Mouse (Mus musculus) embryonic facial prominence, embryonic 15.5 days (tissue): ENCODE data around the gene H3f3b. TPM values are rescaled to one million over a fixed set of nuclear protein-coding genes. Genes with fewer than 3 reads are reported as not detected.

Experiments used
- ATAC-seq: fragments of 200-750 bp; cut with Nextera tagmentation; 2 replicates; pipeline ENCODE4 v1.8.0; 2017; ENCODE audit warnings: low read depth, moderate TSS enrichment; ENCODE audit not compliant: insufficient number of reproducible peaks, low FRiP score, low TSS enrichment
- H3K27ac ChIP-seq: fragments of 300-500 bp; sonication (generic); replicated peaks from 2 replicates; pipeline ENCODE4 v1.5.1; 2015; ENCODE audit warnings: mild to moderate bottlenecking, inconsistent platforms
- H3K27me3 ChIP-seq: fragments of 300-500 bp; sonication (generic); 2 replicates; pipeline ENCODE4 v1.6.1; 2015; ENCODE audit warnings: inconsistent platforms
- H3K36me3 ChIP-seq: fragments of 300-500 bp; sonication (generic); 2 replicates; pipeline ENCODE4 v1.6.1; 2015; ENCODE audit warnings: mild to moderate bottlenecking, inconsistent platforms
- H3K4me1 ChIP-seq: fragments of 300-500 bp; sonication (generic); 2 replicates; pipeline ENCODE4 v1.6.1; 2015; ENCODE audit warnings: inconsistent platforms
- H3K4me2 ChIP-seq: fragments of 300-500 bp; sonication (generic); replicated peaks from 2 replicates; pipeline ENCODE4 v1.6.1; 2015; ENCODE audit warnings: mild to moderate bottlenecking, inconsistent platforms
- H3K4me3 ChIP-seq: fragments of 300-500 bp; sonication (generic); replicated peaks from 2 replicates; pipeline ENCODE4 v1.5.1; 2015; ENCODE audit warnings: mild to moderate bottlenecking, inconsistent platforms
- H3K9ac ChIP-seq: fragments of 300-500 bp; sonication (generic); 2 replicates; pipeline ENCODE4 v1.6.1; 2015; ENCODE audit warnings: inconsistent platforms
- H3K9me3 ChIP-seq: fragments of 300-500 bp; sonication (generic); replicated peaks from 2 replicates; pipeline ENCODE4 v1.6.1; 2016; ENCODE audit warnings: inconsistent platforms
- WGBS: fragments of 180-500 bp; shearing (Covaris S2); methylation state at CpG from one replicate; pipeline ENCODE4 v1.1.7; 2015; 5-methylcytosine and 5-hydroxymethylcytosine counted together
- polyA plus RNA-seq: library from polyadenylated mRNA; unstranded; fragments of >200 nt; fragmentation: Nextera tagmentation; extraction: Ambion mirVana; gene quantifications from 2 replicates; pipeline ENCODE4 v1.2.1, GENCODE M21; 2015

Gene H3f3b
- polyA plus RNA-seq = 1,738 and 1,786 TPM in 2 replicates

DNA sequence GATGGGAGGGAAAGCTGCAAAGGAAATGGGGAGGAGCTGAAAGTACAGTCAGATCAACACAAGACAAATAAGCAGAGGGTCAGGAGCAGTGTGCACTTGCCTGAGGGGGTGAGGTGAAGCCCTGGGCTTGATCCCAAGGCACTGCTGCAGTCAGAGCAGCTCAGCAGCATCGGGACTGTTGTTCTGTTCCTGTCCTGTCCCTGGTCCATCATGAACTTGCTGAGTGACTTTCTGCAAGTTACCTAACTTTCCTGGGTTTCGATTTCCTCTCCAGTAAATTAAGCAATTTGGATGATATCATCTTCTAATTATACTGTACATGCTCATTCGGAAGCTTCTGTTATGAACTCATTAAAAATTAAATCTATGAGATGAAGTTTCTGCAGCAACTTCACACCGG is at the start of gene H3f3b:
Gene H3f3b, minus strand, starts transcription at position 207 of the 400 bp plus-strand sequence.
- Histone ChIP-seq H3K9me3 (no peaks in the 10 kb centered on the region), H3K27ac (no peak within 1 kb of the TSS), H3K4me3 (no peak within 1 kb of the TSS), H3K27me3 (no peaks in the 10 kb centered on the region), H3K4me2 (no peak within 1 kb of the TSS), H3K4me1 (peaks cover 17% of the 10 kb centered on the region), H3K36me3 (no peaks in the 10 kb centered on the region), H3K9ac (no peak within 1 kb of the TSS)
- WGBS = 69% methylated on average over 4 of the region's 4 CpGs
- ATAC-seq = no peak

DNA sequence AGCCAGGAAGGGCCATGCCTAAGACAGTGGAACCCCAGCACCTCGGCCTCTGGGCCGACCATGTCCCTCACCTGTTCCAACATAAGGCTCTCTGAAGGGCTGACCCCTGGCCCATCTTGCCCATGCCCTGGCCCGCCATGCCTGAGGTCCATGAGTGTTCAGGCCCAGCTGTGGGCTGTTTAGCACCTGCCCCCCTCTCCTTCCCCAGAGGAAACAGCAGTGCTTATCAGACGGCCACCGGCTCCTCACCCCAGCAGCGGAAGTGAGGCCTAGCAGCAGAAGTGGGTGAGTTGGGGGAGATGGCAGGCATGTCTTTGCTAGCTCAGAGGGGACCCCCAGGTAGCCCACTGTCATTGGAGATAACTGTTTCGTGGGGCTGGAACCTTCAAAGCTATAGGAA is 49.1 kb upstream of the H3f3b start:
- H3K9me3 ChIP-seq = no peaks in the 10 kb centered on the region
- H3K27ac ChIP-seq = no peak overlapping the region
- 85% methylated on average over 7 of the region's 7 CpGs for WGBS
- no peak overlapping the region for H3K4me3 ChIP-seq
- no peak overlapping the region for H3K4me2 ChIP-seq
- no peaks in the 10 kb centered on the region for H3K27me3 ChIP-seq
- peaks cover 29% of the 10 kb centered on the region for H3K36me3 ChIP-seq
- H3K9ac ChIP-seq = no peak overlapping the region
- ATAC-seq = no peak
- peaks cover 31% of the 10 kb centered on the region for H3K4me1 ChIP-seq

GRCm38 (mm10) chr11:116076266-116076540 is 48.4 kb upstream of the H3f3b start:
- Histone ChIP-seq H3K4me3 (no peak overlapping the region), H3K9ac (no peak overlapping the region)

DNA sequence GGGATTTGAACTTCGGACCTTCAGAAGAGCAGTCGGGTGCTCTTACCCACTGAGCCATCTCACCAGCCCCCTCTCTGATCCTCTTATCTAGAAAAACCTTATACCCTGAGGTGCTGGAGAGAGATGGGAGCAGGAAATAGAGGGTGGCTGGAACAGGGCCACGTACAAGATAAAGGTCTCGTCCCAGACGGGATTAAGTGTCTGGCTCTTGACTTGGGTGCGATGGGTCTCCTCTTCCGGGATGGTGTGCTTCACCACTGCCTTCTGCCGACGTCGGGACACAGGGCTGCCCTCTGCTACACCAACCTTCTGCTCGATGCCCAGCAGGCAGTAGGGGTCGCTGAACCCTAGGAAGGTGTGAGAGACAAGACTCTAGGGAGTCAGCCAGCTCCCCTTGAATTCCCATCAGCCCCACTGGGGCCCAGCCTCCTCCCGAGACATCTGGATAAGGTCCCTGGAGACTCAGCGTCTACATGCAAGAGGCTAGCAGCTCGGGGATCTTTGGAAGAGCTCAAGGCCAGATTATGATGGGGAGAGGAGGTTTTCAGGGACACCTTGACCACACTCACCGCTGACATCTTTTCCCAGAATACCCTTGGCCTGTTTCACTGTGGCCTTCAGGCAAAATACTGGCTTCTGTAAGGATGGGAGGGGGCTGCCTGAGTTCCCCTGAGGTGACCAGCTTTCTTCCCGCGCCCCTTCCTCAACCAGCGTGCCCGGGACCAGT is 47.9 kb upstream of the H3f3b start:
- H3K36me3 ChIP-seq = peaks cover 18% of the 10 kb centered on the region
- WGBS = 53% methylated on average over 20 of the region's 20 CpGs
- H3K27ac ChIP-seq = no peak overlapping the region
- H3K4me3 ChIP-seq = no peak overlapping the region
- H3K27me3 ChIP-seq = no peaks in the 10 kb centered on the region
- no peak overlapping the region for H3K4me2 ChIP-seq
- H3K9me3 ChIP-seq = no peaks in the 10 kb centered on the region
- peaks cover 31% of the 10 kb centered on the region for H3K4me1 ChIP-seq
- no peak overlapping the region for H3K9ac ChIP-seq
- no peak for ATAC-seq

More at GRCm38 (mm10) chr11:116076266-116076540, 48.4 kb upstream of the H3f3b start:
- 59% methylated on average over 7 of the region's 7 CpGs for WGBS
- no peak overlapping the region for H3K27ac ChIP-seq
- peaks cover 31% of the 10 kb centered on the region for H3K4me1 ChIP-seq
- H3K4me2 ChIP-seq = no peak overlapping the region
- no peaks in the 10 kb centered on the region for H3K27me3 ChIP-seq
- no peak for ATAC-seq
- no peaks in the 10 kb centered on the region for H3K9me3 ChIP-seq
- peaks cover 23% of the 10 kb centered on the region for H3K36me3 ChIP-seq

- H3K27ac ChIP-seq = no peak overlapping the region
- no peak for ATAC-seq
- H3K4me1 ChIP-seq = peaks cover 27% of the 10 kb centered on the region
- H3K4me3 ChIP-seq = no peak overlapping the region
- peaks cover 6% of the 10 kb centered on the region for H3K36me3 ChIP-seq
- no peak overlapping the region for H3K4me2 ChIP-seq
- no peaks in the 10 kb centered on the region for H3K27me3 ChIP-seq
- no peak overlapping the region for H3K9ac ChIP-seq
- H3K9me3 ChIP-seq = no peaks in the 10 kb centered on the region
- WGBS = 52% methylated on average over 7 of the region's 7 CpGs
These were observed 46.8 kb upstream of the H3f3b start for GRCm38 (mm10) chr11:116074436-116074991.

GRCm38 (mm10) chr11:116072608-116073007 is 44.8 kb upstream of the H3f3b start:
- ATAC-seq = no peak
- 67% methylated on average over 3 of the region's 3 CpGs for WGBS
- peaks cover 8% of the 10 kb centered on the region for H3K4me1 ChIP-seq
- no peak overlapping the region for H3K9ac ChIP-seq
- H3K36me3 ChIP-seq = no peaks in the 10 kb centered on the region
- H3K9me3 ChIP-seq = no peaks in the 10 kb centered on the region
- no peaks in the 10 kb centered on the region for H3K27me3 ChIP-seq
- H3K4me3 ChIP-seq = no peak overlapping the region
- H3K4me2 ChIP-seq = no peak overlapping the region
- no peak overlapping the region for H3K27ac ChIP-seq

- H3K36me3 ChIP-seq = no peaks in the 10 kb centered on the region
- no peaks in the 10 kb centered on the region for H3K27me3 ChIP-seq
- no peak overlapping the region for H3K9ac ChIP-seq
- H3K27ac ChIP-seq = no peak overlapping the region
- no peaks in the 10 kb centered on the region for H3K9me3 ChIP-seq
- 60% methylated on average over 5 of the region's 5 CpGs for WGBS
- ATAC-seq = no peak
- 0 out of 2 replicates have a peak, but pooled peaks cover 3% of the 10 kb centered on the region for H3K4me1 ChIP-seq
- no peak overlapping the region for H3K4me2 ChIP-seq
- H3K4me3 ChIP-seq = no peak overlapping the region
These were observed 43.7 kb upstream of the H3f3b start for GRCm38 (mm10) chr11:116071510-116071909.

DNA sequence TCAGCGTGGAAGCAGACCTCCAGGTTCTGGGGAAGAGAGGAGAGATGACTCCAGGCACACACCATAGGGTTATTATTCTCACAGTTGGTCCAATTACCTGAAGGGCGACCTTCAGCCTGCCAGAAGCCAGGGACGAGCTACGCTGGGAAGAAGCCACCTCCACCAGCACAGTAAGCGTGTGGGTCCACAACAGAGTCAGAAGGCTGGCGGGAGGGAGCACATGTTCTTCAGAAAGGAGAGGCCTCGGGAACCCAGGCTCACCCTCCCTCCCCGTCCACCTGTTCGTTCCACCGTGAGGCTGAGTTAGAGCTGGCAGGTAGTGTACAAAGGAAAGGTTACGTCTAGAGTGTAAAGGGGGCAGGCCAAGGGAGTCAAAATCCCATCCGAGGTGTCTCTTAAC is 37.6 kb upstream of the H3f3b start:
- 0 out of 2 replicates have a peak, but pooled peaks cover 5% of the 10 kb centered on the region for H3K4me1 ChIP-seq
- peaks cover 19% of the 10 kb centered on the region for H3K36me3 ChIP-seq
- H3K27ac ChIP-seq = no peak overlapping the region
- H3K4me3 ChIP-seq = no peak overlapping the region
- WGBS = 82% methylated on average over 12 of the region's 12 CpGs
- no peaks in the 10 kb centered on the region for H3K27me3 ChIP-seq
- no peak for ATAC-seq
- no peak overlapping the region for H3K9ac ChIP-seq
- H3K9me3 ChIP-seq = no peaks in the 10 kb centered on the region
- no peak overlapping the region for H3K4me2 ChIP-seq

GRCm38 (mm10) chr11:116064187-116064867 is 36.6 kb upstream of the H3f3b start:
- H3K27me3 ChIP-seq = no peaks in the 10 kb centered on the region

GRCm38 (mm10) chr11:116063562-116063961 is 35.8 kb upstream of the H3f3b start:
- no peak for ATAC-seq
- H3K27ac ChIP-seq = no peak overlapping the region

More at GRCm38 (mm10) chr11:116064187-116064867, 36.6 kb upstream of the H3f3b start:
- ATAC-seq = no peak
- H3K9ac ChIP-seq = no peak overlapping the region
- no peak overlapping the region for H3K27ac ChIP-seq
- WGBS = 68% methylated on average over 23 of the region's 23 CpGs
- H3K36me3 ChIP-seq = peaks cover 28% of the 10 kb centered on the region
- no peak overlapping the region for H3K4me2 ChIP-seq
- H3K9me3 ChIP-seq = no peaks in the 10 kb centered on the region
- no peak overlapping the region for H3K4me3 ChIP-seq
- 0 out of 2 replicates have a peak, but pooled peaks cover 5% of the 10 kb centered on the region for H3K4me1 ChIP-seq

GRCm38 (mm10) chr11:116062521-116062920 is 34.8 kb upstream of the H3f3b start:
- Histone ChIP-seq H3K9ac (no peak overlapping the region), H3K4me3 (no peak overlapping the region), H3K9me3 (no peaks in the 10 kb centered on the region), H3K36me3 (peaks cover 46% of the 10 kb centered on the region), H3K27ac (no peak overlapping the region), H3K4me1 (0 out of 2 replicates have a peak, but pooled peaks cover 5% of the 10 kb centered on the region), H3K27me3 (no peaks in the 10 kb centered on the region), H3K4me2 (no peak overlapping the region)
- no peak for ATAC-seq
- WGBS = 71% methylated on average over 8 of the region's 8 CpGs

More at GRCm38 (mm10) chr11:116063562-116063961, 35.8 kb upstream of the H3f3b start:
- no peak overlapping the region for H3K9ac ChIP-seq
- H3K4me2 ChIP-seq = no peak overlapping the region
- peaks cover 36% of the 10 kb centered on the region for H3K36me3 ChIP-seq
- 0 out of 2 replicates have a peak, but pooled peaks cover 5% of the 10 kb centered on the region for H3K4me1 ChIP-seq
- H3K27me3 ChIP-seq = no peaks in the 10 kb centered on the region
- no peaks in the 10 kb centered on the region for H3K9me3 ChIP-seq
- 61% methylated on average over 13 of the region's 13 CpGs for WGBS
- H3K4me3 ChIP-seq = no peak overlapping the region
